Mouse (Mus musculus) forebrain, postnatal 0 days (tissue): ENCODE measurements around the gene Clec16a. TPM values are rescaled to one million over a fixed set of nuclear protein-coding genes. Genes with fewer than 3 reads are reported as not detected.

Experiments
- ATAC-seq: fragments of 200-750 bp; cut with Nextera tagmentation; 2 replicates; pipeline ENCODE4 v1.8.0; 2017; ENCODE audit warnings: mild to moderate bottlenecking, moderate library complexity
- DNase-seq: peaks from one replicate; pipeline ENCODE4 v3.0.0-alpha.2; 2015
- H3K27ac ChIP-seq: fragments of 300-500 bp; sonication (generic); 2 replicates; pipeline ENCODE4 v1.5.1; 2014; ENCODE audit warnings: low read depth, mild to moderate bottlenecking, antibody characterized with exemption, low read length, moderate library complexity, mixed read lengths
- H3K27me3 ChIP-seq: fragments of 300-500 bp; sonication (generic); 2 replicates; pipeline ENCODE4 v1.6.1; 2014; ENCODE audit warnings: mild to moderate bottlenecking, low read length, mixed read lengths; ENCODE audit not compliant: insufficient read depth
- H3K36me3 ChIP-seq: fragments of 300-500 bp; sonication (generic); 2 replicates; pipeline ENCODE4 v1.6.1; 2014; ENCODE audit warnings: mild to moderate bottlenecking, moderate library complexity; ENCODE audit not compliant: insufficient read depth
- H3K4me1 ChIP-seq: fragments of 300-500 bp; sonication (generic); 2 replicates; pipeline ENCODE4 v1.6.1; 2014; ENCODE audit warnings: antibody characterized with exemption; ENCODE audit not compliant: insufficient read depth
- H3K4me2 ChIP-seq: fragments of 300-500 bp; sonication (generic); 2 replicates; pipeline ENCODE4 v1.6.1; 2014; ENCODE audit warnings: low read depth, mild to moderate bottlenecking, moderate library complexity
- H3K4me3 ChIP-seq: fragments of 300-500 bp; sonication (generic); 2 replicates; pipeline ENCODE4 v1.5.1; 2014; ENCODE audit warnings: low read depth, low read length, mixed read lengths
- H3K9ac ChIP-seq: fragments of 300-500 bp; sonication (generic); 2 replicates; pipeline ENCODE4 v1.6.1; 2014; ENCODE audit warnings: mild to moderate bottlenecking
- H3K9me3 ChIP-seq: fragments of 300-500 bp; sonication (generic); 2 replicates; pipeline ENCODE4 v1.6.1; 2016; ENCODE audit warnings: low read length
- CTCF ChIP-seq: sonication (generic); IDR thresholded peaks from 2 replicates; pipeline ENCODE4 v1.5.1; 2016; ENCODE audit warnings: antibody characterized with exemption, control low read depth, low read depth
- WGBS: fragments of 180-500 bp; shearing (Covaris S2); extraction: QIAGEN DNeasy Blood & Tissue Kit; methylation state at CpG from one replicate; pipeline ENCODE4 v1.1.7; 2014; 5-methylcytosine and 5-hydroxymethylcytosine counted together
- polyA plus RNA-seq: library from polyadenylated mRNA; unstranded; fragments of >200 nt; fragmentation: Nextera tagmentation; extraction: Ambion mirVana; gene quantifications from 2 replicates; pipeline ENCODE4 v1.2.1, GENCODE M21; 2015
- total RNA-seq: library from RNA; depleted of rRNA; stranded (reverse); fragments of >200 nt; gene quantifications from 2 replicates; pipeline ENCODE4 v1.2.3, GENCODE M21; 2014

Clec16a gene
- total and polyA plus RNA-seq, 2 experiments from 2014 or later: 52.3 to 65.8 TPM

GRCm38 (mm10) chr16:10578376-10578775 is 33.2 kb downstream of the Clec16a start:
- Histone ChIP-seq H3K9ac (no peak overlapping the region), H3K4me1 (no peaks in the 10 kb centered on the region), H3K4me2 (no peak overlapping the region), H3K9me3 (no peaks in the 10 kb centered on the region), H3K4me3 (no peak overlapping the region), H3K27ac (no peak overlapping the region), H3K27me3 (no peaks in the 10 kb centered on the region), H3K36me3 (peaks cover 86% of the 10 kb centered on the region)
- TF ChIP-seq CTCF: no peak
- 80% methylated on average over 1 of the region's 1 CpGs for WGBS
- DNase-seq (no peak), ATAC-seq (no peak)

- Histone ChIP-seq H3K36me3 (peaks cover 80% of the 10 kb centered on the region), H3K9ac (no peak overlapping the region), H3K27me3 (no peaks in the 10 kb centered on the region), H3K4me2 (no peak overlapping the region), H3K9me3 (no peaks in the 10 kb centered on the region), H3K4me3 (no peak overlapping the region), H3K27ac (no peak overlapping the region), H3K4me1 (no peaks in the 10 kb centered on the region)
- no peak for TF ChIP-seq CTCF
- ATAC-seq (no peak), DNase-seq (no peak)
- 92% methylated on average over 2 of the region's 2 CpGs for WGBS
Observed at GRCm38 (mm10) chr16:10581234-10581898, 36.2 kb downstream of the Clec16a start.

- no peak overlapping the region for H3K9ac ChIP-seq
- H3K27me3 ChIP-seq: no peaks in the 10 kb centered on the region
- H3K36me3 ChIP-seq: peaks cover 68% of the 10 kb centered on the region
- no peak overlapping the region for H3K4me3 ChIP-seq
- no peaks in the 10 kb centered on the region for H3K9me3 ChIP-seq
- ATAC-seq (no peak), DNase-seq (no peak)
- TF ChIP-seq CTCF: no peak
- no peak overlapping the region for H3K27ac ChIP-seq
- WGBS: 86% methylated on average over 1 of the region's 1 CpGs
- no peaks in the 10 kb centered on the region for H3K4me1 ChIP-seq
- H3K4me2 ChIP-seq: no peak overlapping the region
Observed at GRCm38 (mm10) chr16:10585165-10585564, 40.0 kb downstream of the Clec16a start.

- no peaks in the 10 kb centered on the region for H3K4me1 ChIP-seq
Observed at GRCm38 (mm10) chr16:10586546-10586945, 41.4 kb downstream of the Clec16a start.

GRCm38 (mm10) chr16:10599888-10600740 is 55.0 kb downstream of the Clec16a start:
- H3K9me3 ChIP-seq: no peaks in the 10 kb centered on the region
- H3K4me3 ChIP-seq: no peak overlapping the region
- no peaks in the 10 kb centered on the region for H3K27me3 ChIP-seq
- no peak overlapping the region for H3K9ac ChIP-seq
- peak; percentile 90 for ATAC-seq
- peak; percentile 18 for DNase-seq
- no peaks in the 10 kb centered on the region for H3K4me1 ChIP-seq
- H3K36me3 ChIP-seq: peaks cover 34% of the 10 kb centered on the region
- no peak for TF ChIP-seq CTCF
- 67% methylated on average over 5 of the region's 5 CpGs for WGBS
- peak overlapping the region; percentile 24; the same call in 1 of the 2 replicates for H3K27ac ChIP-seq
- no peak overlapping the region for H3K4me2 ChIP-seq

More at GRCm38 (mm10) chr16:10586546-10586945, 41.4 kb downstream of the Clec16a start:
- peak; percentile 39 for TF ChIP-seq CTCF
- Histone ChIP-seq H3K27ac (no peak overlapping the region), H3K4me2 (no peak overlapping the region), H3K27me3 (no peaks in the 10 kb centered on the region), H3K4me3 (no peak overlapping the region), H3K9ac (no peak overlapping the region), H3K36me3 (peaks cover 60% of the 10 kb centered on the region), H3K9me3 (no peaks in the 10 kb centered on the region)
- 91% methylated on average over 3 of the region's 3 CpGs for WGBS
- DNase-seq: peak; percentile 27
- peak; percentile 32; the same call in 1 of the 2 replicates for ATAC-seq

GRCm38 (mm10) chr16:10607802-10608201 is 62.7 kb downstream of the Clec16a start:
- WGBS: 92% methylated on average over 3 of the region's 3 CpGs
- no peak overlapping the region for H3K4me2 ChIP-seq
- no peak overlapping the region for H3K4me3 ChIP-seq
- H3K9ac ChIP-seq: no peak overlapping the region
- H3K27ac ChIP-seq: no peak overlapping the region
- no peak for TF ChIP-seq CTCF
- no peaks in the 10 kb centered on the region for H3K27me3 ChIP-seq
- H3K4me1 ChIP-seq: no peaks in the 10 kb centered on the region
- DNase-seq: no peak
- no peaks in the 10 kb centered on the region for H3K9me3 ChIP-seq
- ATAC-seq: no peak
- peaks cover 33% of the 10 kb centered on the region for H3K36me3 ChIP-seq

- Histone ChIP-seq H3K4me3 (no peak overlapping the region), H3K9ac (no peak overlapping the region), H3K4me2 (no peak overlapping the region), H3K27me3 (no peaks in the 10 kb centered on the region), H3K4me1 (no peaks in the 10 kb centered on the region), H3K27ac (no peak overlapping the region), H3K36me3 (peaks cover 32% of the 10 kb centered on the region), H3K9me3 (no peaks in the 10 kb centered on the region)
- no peak for TF ChIP-seq CTCF
- ATAC-seq: no peak
- no peak for DNase-seq
- WGBS: 92% methylated on average over 7 of the region's 7 CpGs
Observed at GRCm38 (mm10) chr16:10609921-10610320, 64.8 kb downstream of the Clec16a start.
